Mouse (Mus musculus): ENCODE data around the gene Hoxc8.

Hoxc8 gene

GRCm38 (mm10) chr15:102965003-102965891, 25.2 kb upstream of the Hoxc8 start:
- DNase-seq (ENCODE audit: low spot score), result no peak

DNA sequence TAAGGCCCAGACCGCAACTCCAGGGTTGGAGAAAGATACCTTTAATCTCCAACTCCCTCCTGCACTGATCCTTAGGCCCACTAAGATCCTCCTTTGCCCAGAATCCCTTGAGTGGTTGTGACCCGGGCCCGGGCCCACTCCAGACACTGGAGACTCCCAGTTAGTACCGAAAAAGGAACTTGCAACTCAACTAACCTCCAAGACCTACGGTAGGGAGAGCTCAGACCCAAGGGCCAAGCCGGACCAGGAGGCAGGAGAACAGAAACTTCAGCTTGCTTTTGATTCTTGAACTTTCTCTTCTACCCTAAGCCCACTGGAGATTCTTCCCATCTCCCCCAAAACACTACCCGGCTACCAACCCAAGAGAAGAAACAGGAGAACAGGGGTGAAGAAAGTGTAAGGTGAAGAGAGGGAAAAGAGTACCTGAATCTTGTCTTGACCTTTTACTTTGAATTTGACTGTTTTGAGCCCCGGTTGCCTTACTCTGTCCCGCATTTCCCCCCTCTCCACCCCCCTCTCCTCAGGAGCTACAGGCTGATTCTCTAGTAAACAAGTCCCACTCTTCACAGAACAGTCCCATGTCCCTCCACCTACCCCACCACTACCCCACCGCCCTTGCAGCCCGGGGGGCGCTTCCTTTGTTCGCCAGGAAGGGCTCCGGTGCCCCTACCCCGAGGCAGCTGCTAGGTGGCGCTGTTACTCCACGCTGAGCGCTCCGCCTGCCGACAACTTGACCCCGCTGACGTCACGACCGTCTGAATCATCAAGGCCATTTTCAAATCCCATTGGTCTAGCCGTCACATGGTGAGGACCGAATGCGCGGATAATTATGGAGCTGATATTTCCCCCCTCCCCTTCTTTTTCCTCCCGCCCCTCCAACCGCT, 24.3 kb upstream of the Hoxc8 start:
- DNase-seq (ENCODE audit: low spot score), result peak; percentile 95

DNA sequence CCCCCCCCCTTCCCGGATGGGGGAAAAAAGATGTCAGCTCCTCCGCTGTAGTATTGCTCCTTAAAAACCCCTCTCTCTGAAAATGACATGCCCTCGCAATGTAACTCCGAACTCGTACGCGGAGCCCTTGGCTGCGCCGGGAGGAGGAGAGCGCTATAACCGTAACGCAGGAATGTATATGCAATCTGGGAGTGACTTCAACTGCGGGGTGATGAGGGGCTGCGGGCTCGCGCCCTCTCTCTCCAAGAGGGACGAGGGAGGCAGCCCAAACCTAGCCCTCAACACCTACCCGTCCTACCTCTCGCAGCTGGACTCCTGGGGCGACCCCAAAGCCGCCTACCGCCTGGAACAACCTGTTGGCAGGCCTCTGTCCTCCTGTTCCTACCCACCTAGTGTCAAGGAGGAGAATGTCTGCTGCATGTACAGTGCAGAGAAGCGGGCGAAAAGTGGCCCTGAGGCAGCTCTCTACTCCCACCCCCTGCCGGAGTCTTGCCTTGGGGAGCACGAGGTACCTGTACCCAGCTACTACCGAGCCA, 23.6 kb upstream of the Hoxc8 start, which contains the start of gene Hoxc10:
Gene Hoxc10 (plus strand): TSS at position 21 of the 536 bp plus-strand sequence.
- DNase-seq (ENCODE audit: low spot score), result no peak

GRCm38 (mm10) chr15:102967312-102967510, 23.2 kb upstream of the Hoxc8 start, which contains the start of gene Hoxc5:
Gene Hoxc5, plus strand, starts transcription at chr15:102967443.
- DNase-seq (ENCODE audit: low spot score), result no peak

GRCm38 (mm10) chr15:102967511-102968397, 22.7 kb upstream of the Hoxc8 start:
- DNase-seq (ENCODE audit: low spot score), result no peak

- DNase-seq (ENCODE audit: low spot score), result no peak
These were observed 21.1 kb upstream of the Hoxc8 start for GRCm38 (mm10) chr15:102969296-102969695.

DNA sequence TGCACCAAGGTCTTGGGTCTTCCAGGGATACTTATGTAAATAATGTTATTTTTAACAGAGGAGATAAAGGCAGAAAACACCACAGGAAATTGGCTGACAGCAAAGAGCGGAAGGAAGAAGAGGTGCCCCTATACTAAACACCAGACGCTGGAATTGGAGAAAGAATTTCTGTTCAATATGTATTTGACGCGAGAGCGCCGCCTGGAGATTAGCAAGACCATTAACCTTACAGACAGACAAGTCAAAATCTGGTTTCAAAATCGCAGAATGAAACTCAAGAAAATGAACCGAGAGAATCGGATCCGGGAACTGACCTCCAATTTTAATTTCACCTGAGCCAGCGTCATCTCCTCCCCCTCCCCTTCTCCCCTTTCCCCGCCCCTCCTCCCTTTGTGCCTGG, 19.7 kb upstream of the Hoxc8 start:
- DNase-seq (ENCODE audit: low spot score), result no peak

DNA sequence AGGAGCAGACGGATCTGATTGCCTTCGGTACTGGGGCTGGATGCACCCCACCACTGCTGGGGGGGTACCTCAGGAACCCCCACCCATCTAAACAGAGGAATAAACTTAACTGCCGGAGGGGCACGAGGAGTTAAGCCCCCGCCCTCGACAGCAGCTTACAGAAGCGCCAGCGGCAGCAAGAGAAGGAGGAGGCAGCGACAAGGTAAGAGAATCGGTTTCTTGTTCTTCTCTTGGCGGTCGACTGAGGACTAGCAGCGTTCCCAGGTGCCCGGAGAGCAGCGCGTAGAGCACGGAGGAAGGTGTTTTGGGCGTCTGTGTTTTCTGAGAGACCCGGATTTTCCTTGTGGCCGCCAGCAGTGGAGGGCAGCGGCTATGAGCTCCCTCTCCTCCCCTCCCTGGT, 18.2 kb upstream of the Hoxc8 start:
- no peak for DNase-seq (ENCODE audit: low spot score)

- DNase-seq (ENCODE audit: low spot score), result no peak
These were observed 17.7 kb upstream of the Hoxc8 start for GRCm38 (mm10) chr15:102972753-102973152.

DNA sequence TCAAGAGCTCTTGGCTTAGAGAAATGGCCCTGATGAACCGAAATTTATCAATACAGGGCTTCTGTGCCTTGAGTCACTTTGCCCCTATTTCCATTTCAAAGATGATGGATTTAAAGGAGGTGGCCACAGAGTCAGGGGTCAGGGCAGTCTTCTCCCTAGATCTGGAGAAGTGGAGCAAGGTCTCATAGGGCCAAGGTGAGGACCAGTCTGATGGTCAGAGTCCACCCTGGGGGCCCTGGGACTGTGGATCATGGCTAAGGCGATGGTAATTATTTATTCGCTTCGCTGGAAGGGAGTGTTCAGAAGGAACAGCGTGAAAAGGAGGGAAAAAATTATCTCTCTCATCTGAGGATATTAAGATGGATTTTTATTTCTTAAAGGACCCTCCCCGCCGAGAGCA, 15.4 kb upstream of the Hoxc8 start:
- no peak for DNase-seq (ENCODE audit: low spot score)

DNA sequence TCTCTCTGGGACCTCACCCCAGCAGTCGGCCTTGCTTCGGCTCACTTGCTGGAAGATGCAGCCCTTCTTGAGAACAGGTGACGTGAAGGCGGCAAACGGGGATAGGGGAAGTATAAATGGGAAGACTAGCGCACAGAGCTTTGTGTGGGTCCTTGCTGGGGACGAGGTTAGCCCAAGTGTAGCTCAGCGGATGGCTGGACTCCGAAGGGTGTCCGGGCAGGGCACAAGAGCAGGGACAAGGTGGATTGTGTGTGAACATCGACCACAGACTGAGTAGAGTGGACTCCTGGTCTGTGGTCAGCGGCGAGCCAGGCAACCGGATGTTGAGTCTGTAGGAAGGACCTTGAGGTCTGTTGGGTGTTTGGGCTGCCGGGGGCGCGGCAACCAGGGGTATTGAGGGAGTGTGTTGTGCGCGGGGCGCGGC, 14.7 kb upstream of the Hoxc8 start:
- DNase-seq (ENCODE audit: low spot score), result no peak

DNA sequence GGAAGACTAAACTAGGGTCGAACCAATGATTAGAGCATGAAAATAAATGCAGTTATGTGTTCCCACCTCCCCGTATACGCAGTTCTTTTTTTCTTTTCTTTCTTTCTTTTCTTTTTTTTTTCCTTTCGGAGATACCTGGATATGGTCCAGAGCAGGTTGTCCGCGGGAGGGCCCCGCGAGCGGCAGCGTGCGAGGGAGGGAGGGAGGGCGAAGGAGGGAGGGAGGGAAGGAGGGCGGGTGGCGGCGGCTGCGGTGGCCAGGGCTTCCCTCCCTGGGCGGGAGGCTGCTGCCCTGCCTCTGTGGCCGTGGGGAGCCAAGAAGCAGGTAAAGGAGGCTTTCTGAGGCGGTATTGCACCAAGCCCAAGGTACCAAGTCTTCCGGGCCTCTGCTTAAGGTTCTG, 14.2 kb upstream of the Hoxc8 start, which contains the start of gene Hoxc9:
Gene Hoxc9 (plus strand): TSS at position 269 of the 400 bp plus-strand sequence.
- no peak for DNase-seq (ENCODE audit: low spot score)

DNA sequence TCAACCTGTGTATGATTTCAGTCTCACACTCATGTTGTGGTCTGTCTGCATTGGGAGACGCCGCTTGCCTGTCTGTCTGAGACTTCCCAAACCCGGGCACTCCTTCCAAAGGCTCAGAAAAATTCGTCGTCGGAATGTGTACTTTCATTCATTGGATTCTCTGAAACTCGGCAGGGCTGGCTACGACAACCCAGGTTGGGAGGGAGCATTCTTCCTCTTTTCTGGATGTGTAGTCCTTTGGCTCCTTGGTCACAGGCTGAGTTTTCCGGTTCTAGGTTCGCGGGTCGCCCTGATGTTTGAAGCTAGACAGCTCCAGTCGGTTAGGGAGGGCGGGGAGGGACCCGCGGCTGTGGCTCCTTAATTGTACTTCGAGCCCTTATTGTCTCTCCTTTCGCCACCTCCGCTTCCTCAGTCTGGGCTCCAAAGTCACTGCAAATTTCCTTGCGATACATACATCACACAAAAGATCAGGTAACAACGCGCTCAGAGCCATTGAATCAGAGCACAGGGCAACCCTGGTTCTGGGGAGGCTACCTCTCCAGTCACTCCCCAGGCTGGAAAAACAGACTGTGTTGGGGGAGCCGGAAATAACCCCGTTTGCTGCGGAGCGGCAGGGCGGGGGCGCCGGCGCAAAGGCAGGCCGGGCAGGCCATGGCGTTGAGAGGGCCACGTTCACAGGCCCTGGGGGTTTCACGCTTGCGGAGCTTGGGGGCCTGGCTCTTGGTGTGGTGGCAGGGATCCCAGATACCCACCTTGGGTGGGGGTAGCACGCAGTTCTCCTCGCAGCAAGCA, 13.6 kb upstream of the Hoxc8 start:
- DNase-seq (ENCODE audit: low spot score), result no peak

- no peak for DNase-seq (ENCODE audit: low spot score)
These were observed 12.9 kb upstream of the Hoxc8 start for GRCm38 (mm10) chr15:102977423-102977974.

- DNase-seq (ENCODE audit: low spot score), result no peak
These were observed 11.5 kb upstream of the Hoxc8 start for GRCm38 (mm10) chr15:102978615-102979515.

GRCm38 (mm10) chr15:102979936-102980335, 10.5 kb upstream of the Hoxc8 start:
- DNase-seq (ENCODE audit: low spot score), result no peak

GRCm38 (mm10) chr15:102980352-102980751, 10.1 kb upstream of the Hoxc8 start:
- DNase-seq (ENCODE audit: low spot score), result no peak

DNA sequence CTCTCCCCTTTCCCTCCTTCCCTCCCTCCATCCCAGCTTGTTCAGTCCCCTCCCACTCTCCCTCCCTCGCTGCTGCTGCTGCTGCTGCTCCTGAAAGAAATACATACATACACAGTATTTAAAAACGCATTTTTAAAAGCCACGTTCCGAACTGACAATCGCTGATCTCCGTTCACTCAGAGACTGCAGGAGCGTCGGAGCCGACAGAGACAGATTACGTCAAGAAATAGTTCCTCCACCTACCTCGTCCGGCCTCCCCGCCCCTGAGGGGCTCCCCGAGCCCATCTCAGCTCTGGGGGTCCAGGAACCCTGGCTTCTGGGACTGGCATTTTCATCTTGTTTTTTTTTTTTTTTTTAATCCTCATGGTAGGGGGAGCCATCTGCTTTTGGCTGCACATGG, 9.5 kb upstream of the Hoxc8 start:
- no peak for DNase-seq (ENCODE audit: low spot score)
